Mouse (Mus musculus): ENCODE measurements around the gene 6430571L13Rik.

Gene 6430571L13Rik

GRCm38 (mm10) chr9:107386722-107387121 is 46.3 kb downstream of the 6430571L13Rik start:
- no peak for DNase-seq (ENCODE audit: low spot score in 2 of 2)

GRCm38 (mm10) chr9:107387708-107388107 is 47.3 kb downstream of the 6430571L13Rik start:
- DNase-seq (ENCODE audit: low spot score in 2 of 2), result no peak

GRCm38 (mm10) chr9:107388263-107388662 is 47.9 kb downstream of the 6430571L13Rik start:
- DNase-seq (ENCODE audit: low spot score in 2 of 2), result no peak

GRCm38 (mm10) chr9:107396397-107396796 is 56.0 kb downstream of the 6430571L13Rik start:
- no peak for DNase-seq (ENCODE audit: low spot score in 2 of 2)

GRCm38 (mm10) chr9:107398968-107399367 is 58.6 kb downstream of the 6430571L13Rik start:
- no peak for DNase-seq (ENCODE audit: low spot score in 2 of 2)

GRCm38 (mm10) chr9:107399491-107399971 is 59.1 kb downstream of the 6430571L13Rik start, which contains the start of gene Cacna2d2:
Gene Cacna2d2, plus strand, starts transcription at chr9:107399612.
- DNase-seq (ENCODE audit: low spot score in 2 of 2), result no peak

- no peak for DNase-seq (ENCODE audit: low spot score in 2 of 2)
These were observed 59.7 kb downstream of the 6430571L13Rik start for GRCm38 (mm10) chr9:107400060-107400511.

- DNase-seq (ENCODE audit: low spot score in 2 of 2), result no peak
These were observed 60.4 kb downstream of the 6430571L13Rik start for GRCm38 (mm10) chr9:107400666-107401285.
